Mouse (Mus musculus) inflammation-experienced regulatory T-cells, adult 16 weeks (primary cell): Measurements from ENCODE around the gene Gm17660. TPM values are rescaled to one million over a fixed set of nuclear protein-coding genes. Genes with fewer than 3 reads are reported as not detected.

Source experiments
- polyA plus RNA-seq: library from polyadenylated mRNA; unstranded; fragments of 100-300 nt; shearing (Covaris generic); gene quantifications from one replicate; pipeline ENCODE4 v1.2.1, GENCODE M21; 2017

The Gm17660 gene
- polyA plus RNA-seq = not detected

DNA sequence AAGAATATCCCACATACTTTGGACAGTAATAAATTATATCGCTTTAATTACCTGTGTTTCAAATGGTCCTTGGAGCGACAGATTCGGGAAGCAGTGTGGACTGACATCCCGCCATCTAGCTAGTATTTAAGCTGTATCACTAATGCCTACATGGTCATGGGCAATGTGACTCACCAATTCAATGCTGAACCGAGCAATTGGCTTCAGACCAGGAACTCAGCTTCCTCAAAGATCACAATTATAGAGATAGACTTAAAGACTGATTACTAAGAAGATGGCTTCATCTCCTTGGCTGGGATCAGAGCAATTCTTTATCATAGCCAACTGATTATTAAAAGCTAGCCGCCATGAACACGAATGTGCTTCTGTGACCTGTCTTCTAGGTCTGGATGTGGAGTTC is at the start of gene Gm17660:
Gene Gm17660 (minus strand): TSS at position 101 of the 400 bp plus-strand sequence.

GRCm38 (mm10) chr5:104113491-104114172 is 36.2 kb upstream of the Gm17660 start, which contains the start of gene Sparcl1:
Sparcl1 (minus strand) TSS chr5:104113733.

DNA sequence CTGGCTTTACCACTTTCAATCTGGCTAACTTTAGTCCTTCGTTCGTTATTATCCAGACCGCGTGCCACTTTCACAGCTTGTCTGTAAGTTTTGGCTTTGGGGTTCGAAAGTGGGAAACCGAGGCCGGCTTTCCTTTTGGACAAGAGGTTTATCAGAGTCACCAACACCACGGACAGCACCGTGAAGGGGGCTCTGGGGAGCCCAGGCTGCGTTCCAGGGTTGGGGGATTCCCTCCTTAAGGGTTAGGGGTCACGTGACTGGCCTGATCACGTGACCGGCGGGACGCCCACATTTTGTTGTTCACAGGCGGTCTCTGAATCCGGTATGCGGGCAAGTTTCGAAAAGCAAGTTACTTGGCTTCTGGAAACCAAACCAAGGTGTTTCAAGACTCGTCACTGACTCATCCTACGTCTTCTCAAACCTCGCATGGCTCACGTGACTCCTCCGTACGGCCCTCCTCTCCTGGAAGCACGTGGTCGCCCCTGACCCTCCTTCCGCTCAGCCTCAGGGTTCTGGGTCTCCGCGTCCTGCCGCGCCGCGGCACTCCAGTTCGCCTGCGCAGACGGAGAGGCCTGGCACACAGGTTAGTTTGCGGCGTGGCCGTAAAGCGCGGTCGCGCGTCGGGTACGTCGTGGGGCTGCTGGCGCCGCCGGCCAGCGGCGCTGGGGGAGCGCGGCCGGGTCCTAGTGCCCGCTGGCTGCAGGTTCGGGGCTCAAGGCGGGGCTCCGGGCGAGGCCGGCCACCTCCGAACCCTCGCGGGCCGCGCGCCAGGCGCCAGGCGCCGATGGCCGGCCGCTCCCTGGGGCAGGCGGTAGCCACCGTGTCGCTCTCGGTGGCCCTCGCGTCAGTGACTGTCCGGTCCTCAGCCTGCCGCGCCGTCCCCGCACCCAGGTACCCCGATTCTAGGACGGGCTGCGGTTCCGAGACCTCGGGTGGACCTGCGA is 30.9 kb downstream of the Gm17660 start, which contains the start of gene Nudt9:
Gene Nudt9 (plus strand): TSS at position 51 of the 944 bp plus-strand sequence.

DNA sequence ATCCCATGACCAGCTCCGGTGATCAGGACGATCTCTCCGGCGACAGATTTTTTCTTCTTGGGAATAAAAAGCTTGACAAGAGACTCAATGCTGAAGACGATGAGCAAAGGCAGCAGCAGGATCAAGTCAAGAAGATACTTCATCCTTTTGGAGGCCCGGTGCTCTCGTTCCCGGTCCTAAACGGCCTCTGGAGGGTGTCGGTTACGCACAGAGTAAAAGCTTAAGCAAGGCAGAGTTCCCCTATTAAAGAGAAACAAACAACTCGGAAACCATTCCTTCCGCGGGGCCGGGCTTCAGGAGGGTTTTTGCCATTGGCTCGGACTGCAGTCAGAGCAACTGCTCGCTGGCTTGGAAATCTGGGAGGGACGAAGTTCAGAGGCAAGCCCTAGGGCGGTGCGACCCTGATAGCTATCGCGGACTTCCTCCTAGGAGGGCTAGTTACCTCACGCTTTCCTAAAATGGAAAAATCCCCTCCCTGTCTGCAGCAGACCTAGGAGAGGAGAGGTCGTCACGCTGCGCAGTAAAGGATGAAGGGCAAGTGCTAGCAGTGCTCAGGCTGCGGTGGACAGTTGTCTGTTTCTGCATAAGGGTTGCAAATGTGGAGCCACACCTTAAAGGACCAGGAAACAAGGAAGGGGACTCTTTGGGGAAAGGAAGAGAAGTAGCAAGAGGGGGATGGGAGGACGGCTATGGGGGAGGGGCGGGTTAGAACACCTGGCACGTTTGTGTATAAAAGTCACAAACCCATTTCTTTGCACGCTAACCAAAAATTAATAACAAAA is 55.6 kb downstream of the Gm17660 start, which contains the start of gene Hsd17b11:
Gene Hsd17b11 (minus strand): TSS at position 323 of the 782 bp plus-strand sequence.

Other genes with a start within 250 kb of the Gm17660 start
- 2.2 TPM for gene Klhl8, start 166.3 kb downstream of the Gm17660 start, polyA plus RNA-seq
- gene Hsd17b13, start 100.2 kb downstream of the Gm17660 start, polyA plus RNA-seq = not detected
- 5.5 TPM for gene Hsd17b11, start 55.7 kb downstream of the Gm17660 start, polyA plus RNA-seq
- gene Nudt9, start 31.3 kb downstream of the Gm17660 start, polyA plus RNA-seq = 23.9 TPM
- gene Sparcl1, start 36.1 kb upstream of the Gm17660 start, polyA plus RNA-seq = not detected
- gene Dspp, start 93.1 kb upstream of the Gm17660 start, polyA plus RNA-seq = not detected
- not detected for gene Dmp1, start 125.0 kb upstream of the Gm17660 start, polyA plus RNA-seq
- not detected for gene Ibsp, start 221.6 kb upstream of the Gm17660 start, polyA plus RNA-seq
- gene Mepe, start 247.7 kb upstream of the Gm17660 start, polyA plus RNA-seq = not detected